Mouse (Mus musculus) heart, adult 8-10 months (tissue): ENCODE data around the gene Rbx1. TPM values are rescaled to one million over a fixed set of nuclear protein-coding genes. Genes with fewer than 3 reads are reported as not detected.
A peak's percentile ranks its signal among the peaks of the same experiment; 100 is the strongest.

Experiments used
- DNase-seq: peaks from one replicate; pipeline ENCODE4 v3.0.0; 2022; ENCODE audit warnings: low spot score
- total RNA-seq, 4 experiments: library from RNA; stranded (reverse); gene quantifications; 2 replicates each; pipeline ENCODE4 v1.2.4; 2022

Rbx1 gene
- total RNA-seq, 4 experiments from 2014 or later: 105 to 114 (median 113) TPM

- no peak for DNase-seq
Observed at GRCm38 (mm10) chr15:81483691-81484090, 17.6 kb downstream of the Rbx1 start.

- no peak for DNase-seq
Observed at GRCm38 (mm10) chr15:81485483-81485882, 19.4 kb downstream of the Rbx1 start.

GRCm38 (mm10) chr15:81503466-81503865, 37.4 kb downstream of the Rbx1 start:
- DNase-seq: no peak

- no peak for DNase-seq
Observed at GRCm38 (mm10) chr15:81503995-81504394, 37.9 kb downstream of the Rbx1 start.

GRCm38 (mm10) chr15:81507201-81507600, 41.1 kb downstream of the Rbx1 start:
- DNase-seq: no peak

- no peak for DNase-seq
Observed at GRCm38 (mm10) chr15:81510621-81511020, 44.5 kb downstream of the Rbx1 start.

- DNase-seq: peak; percentile 32
Observed at GRCm38 (mm10) chr15:81511601-81512261, 45.6 kb downstream of the Rbx1 start.

GRCm38 (mm10) chr15:81514111-81514971, 48.2 kb downstream of the Rbx1 start:
- peak; percentile 80 for DNase-seq

- no peak for DNase-seq
Observed at GRCm38 (mm10) chr15:81515221-81515620, 49.1 kb downstream of the Rbx1 start.

- DNase-seq: no peak
Observed at GRCm38 (mm10) chr15:81518031-81518430, 51.9 kb downstream of the Rbx1 start.

GRCm38 (mm10) chr15:81518761-81519160, 52.7 kb downstream of the Rbx1 start:
- no peak for DNase-seq

- peak; percentile 64 for DNase-seq
Observed at GRCm38 (mm10) chr15:81522036-81522751, 56.1 kb downstream of the Rbx1 start.

GRCm38 (mm10) chr15:81522761-81523168, 56.7 kb downstream of the Rbx1 start:
- no peak for DNase-seq

GRCm38 (mm10) chr15:81523169-81523871, 57.2 kb downstream of the Rbx1 start:
- DNase-seq: peak; percentile 91

GRCm38 (mm10) chr15:81523901-81524300, 57.8 kb downstream of the Rbx1 start:
- DNase-seq: no peak

Other genes starting within 250 kb of the Rbx1 start
- gene Mchr1, start 230.8 kb upstream of the Rbx1 start, total RNA-seq: not detected
- 10 to 100 TPM; 11.7 to 13.5 (median 12.8) TPM for gene Slc25a17, start 105.5 kb upstream of the Rbx1 start, total RNA-seq
- 100 to 1,000 TPM; 102 to 114 (median 104) TPM for gene St13, start 66.2 kb upstream of the Rbx1 start, total RNA-seq
- gene Xpnpep3, start 66.2 kb upstream of the Rbx1 start, total RNA-seq: 10 to 100 TPM; 10.6 to 13.1 (median 12.0) TPM
- not detected for gene Dnajb7, start 58.0 kb upstream of the Rbx1 start, total RNA-seq
- gene Ep300, start 119.1 kb downstream of the Rbx1 start, total RNA-seq: 10 to 100 TPM; 40.2 to 48.8 (median 46.7) TPM
- 10 to 100 TPM; 10.6 to 17.0 (median 12.9) TPM for gene L3mbtl2, start 197.6 kb downstream of the Rbx1 start, total RNA-seq
- 1 to 10 TPM in 3 of 4 experiments, under 1 TPM in 1; 0.66 to 2.6 (median 1.3) TPM for gene Chadl, start 231.0 kb downstream of the Rbx1 start, total RNA-seq